Mouse (Mus musculus) neural tube, embryonic 13.5 days (tissue): ENCODE measurements around the gene Zfp775. TPM values are rescaled to one million over a fixed set of nuclear protein-coding genes. Genes with fewer than 3 reads are reported as not detected.

Experiments
- ATAC-seq: fragments of 200-750 bp; cut with Nextera tagmentation; 2 replicates; pipeline ENCODE4 v1.8.0; 2017; ENCODE audit warnings: low read depth, mild to moderate bottlenecking, moderate TSS enrichment, moderate library complexity
- H3K27ac ChIP-seq: fragments of 300-500 bp; sonication (generic); replicated peaks from 2 replicates; pipeline ENCODE4 v1.5.1; 2015; ENCODE audit warnings: moderate library complexity, mild to moderate bottlenecking, inconsistent platforms
- H3K27me3 ChIP-seq: fragments of 300-500 bp; sonication (generic); 2 replicates; pipeline ENCODE4 v1.6.1; 2015; ENCODE audit warnings: mild to moderate bottlenecking, inconsistent platforms
- H3K36me3 ChIP-seq: fragments of 300-500 bp; sonication (generic); 2 replicates; pipeline ENCODE4 v1.6.1; 2015; ENCODE audit warnings: mild to moderate bottlenecking, inconsistent platforms
- H3K4me1 ChIP-seq: fragments of 300-500 bp; sonication (generic); replicated peaks from 2 replicates; pipeline ENCODE4 v1.6.1; 2015; ENCODE audit warnings: inconsistent platforms
- H3K4me2 ChIP-seq: fragments of 300-500 bp; sonication (generic); 2 replicates; pipeline ENCODE4 v1.6.1; 2015; ENCODE audit warnings: inconsistent platforms, mild to moderate bottlenecking, moderate library complexity
- H3K4me3 ChIP-seq: fragments of 300-500 bp; sonication (generic); 2 replicates; pipeline ENCODE4 v1.5.1; 2015; ENCODE audit warnings: mild to moderate bottlenecking, inconsistent platforms
- H3K9ac ChIP-seq: fragments of 300-500 bp; sonication (generic); 2 replicates; pipeline ENCODE4 v1.6.1; 2015; ENCODE audit warnings: moderate library complexity, mild to moderate bottlenecking, inconsistent platforms
- H3K9me3 ChIP-seq: fragments of 300-500 bp; sonication (generic); 2 replicates; pipeline ENCODE4 v1.6.1; 2016; ENCODE audit warnings: inconsistent platforms
- WGBS: fragments of 180-500 bp; shearing (Covaris S2); methylation state at CpG from one replicate; pipeline ENCODE4 v1.1.7; 2015; 5-methylcytosine and 5-hydroxymethylcytosine counted together
- polyA plus RNA-seq: library from polyadenylated mRNA; unstranded; fragments of >200 nt; fragmentation: Nextera tagmentation; extraction: Ambion mirVana; gene quantifications from 2 replicates; pipeline ENCODE4 v1.2.1, GENCODE M21; 2015

Gene Zfp775
- polyA plus RNA-seq, 1 experiment from 2014 or later = 15.7 TPM

GRCm38 (mm10) chr6:48591871-48592270 is 10.0 kb upstream of the Zfp775 start:
- WGBS = 92% methylated on average over 6 of the region's 6 CpGs
- no peak for ATAC-seq
- peaks cover 17% of the 10 kb centered on the region for H3K36me3 ChIP-seq
- peaks cover 15% of the 10 kb centered on the region for H3K9me3 ChIP-seq
- H3K4me2 ChIP-seq = no peak overlapping the region
- H3K4me3 ChIP-seq = no peak overlapping the region
- H3K9ac ChIP-seq = no peak overlapping the region
- peaks cover 22% of the 10 kb centered on the region for H3K4me1 ChIP-seq
- H3K27ac ChIP-seq = no peak overlapping the region
- H3K27me3 ChIP-seq = no peaks in the 10 kb centered on the region

GRCm38 (mm10) chr6:48593158-48594042 is 8.5 kb upstream of the Zfp775 start, which contains the start of the genes Repin1 and Gm44965:
Repin1 (plus strand) TSS chr6:48593883.
Gm44965 (plus strand) TSS chr6:48593941.
- Histone ChIP-seq H3K4me1 (peaks cover 22% of the 10 kb centered on the region), H3K36me3 (peaks cover 33% of the 10 kb centered on the region), H3K27ac (peak within 1 kb of the TSS; percentile 95), H3K4me3 (peak within 1 kb of the TSS; percentile 75), H3K9ac (peak within 1 kb of the TSS; percentile 90), H3K27me3 (no peaks in the 10 kb centered on the region), H3K4me2 (peak within 1 kb of the TSS; percentile 86), H3K9me3 (peaks cover 29% of the 10 kb centered on the region)
- WGBS = 4% methylated on average over 45 of the region's 45 CpGs
- peak; percentile 94 for ATAC-seq

- Histone ChIP-seq H3K9ac (peak overlapping the region; percentile 90), H3K4me1 (peaks cover 22% of the 10 kb centered on the region), H3K27ac (peak overlapping the region; percentile 95), H3K27me3 (no peaks in the 10 kb centered on the region), H3K36me3 (peaks cover 40% of the 10 kb centered on the region), H3K9me3 (peaks cover 29% of the 10 kb centered on the region), H3K4me2 (peak overlapping the region; percentile 86), H3K4me3 (peak overlapping the region; percentile 75)
- ATAC-seq = peak; percentile 85
- under 1% methylated on average over 41 of the region's 41 CpGs for WGBS
Observed at GRCm38 (mm10) chr6:48594043-48594738, 7.7 kb upstream of the Zfp775 start.

GRCm38 (mm10) chr6:48595278-48595677 is 6.6 kb upstream of the Zfp775 start:
- peak overlapping the region; percentile 90 for H3K9ac ChIP-seq

GRCm38 (mm10) chr6:48596545-48597232 is 5.2 kb upstream of the Zfp775 start:
- Histone ChIP-seq H3K36me3 (peaks cover 51% of the 10 kb centered on the region), H3K4me1 (peaks cover 33% of the 10 kb centered on the region), H3K27ac (no peak overlapping the region), H3K4me2 (no peak overlapping the region), H3K4me3 (no peak overlapping the region), H3K9ac (no peak overlapping the region), H3K27me3 (no peaks in the 10 kb centered on the region), H3K9me3 (peaks cover 29% of the 10 kb centered on the region)
- WGBS = 97% methylated on average over 45 of the region's 45 CpGs
- ATAC-seq = no peak

More at GRCm38 (mm10) chr6:48595278-48595677, 6.6 kb upstream of the Zfp775 start:
- WGBS = 79% methylated on average over 1 of the region's 1 CpGs
- Histone ChIP-seq H3K27me3 (no peaks in the 10 kb centered on the region), H3K36me3 (peaks cover 51% of the 10 kb centered on the region), H3K9me3 (peaks cover 29% of the 10 kb centered on the region), H3K4me3 (peak overlapping the region; percentile 75), H3K27ac (0 out of 2 replicates have a peak overlapping the region, but pooled peaks have one; percentile 95), H3K4me1 (peaks cover 22% of the 10 kb centered on the region), H3K4me2 (peak overlapping the region; percentile 86)
- no peak for ATAC-seq

- Histone ChIP-seq H3K27ac (no peak overlapping the region), H3K4me2 (no peak overlapping the region), H3K27me3 (no peaks in the 10 kb centered on the region), H3K36me3 (peaks cover 51% of the 10 kb centered on the region), H3K4me3 (no peak overlapping the region), H3K9me3 (peaks cover 29% of the 10 kb centered on the region), H3K9ac (no peak overlapping the region), H3K4me1 (peaks cover 33% of the 10 kb centered on the region)
- no peak for ATAC-seq
- WGBS = 97% methylated on average over 27 of the region's 27 CpGs
Observed at GRCm38 (mm10) chr6:48597233-48597625, 4.6 kb upstream of the Zfp775 start.

- H3K9me3 ChIP-seq = peaks cover 27% of the 10 kb centered on the region
- H3K27me3 ChIP-seq = no peaks in the 10 kb centered on the region
- 88% methylated on average over 1 of the region's 1 CpGs for WGBS
- H3K36me3 ChIP-seq = peaks cover 47% of the 10 kb centered on the region
- H3K4me1 ChIP-seq = peaks cover 28% of the 10 kb centered on the region
- H3K4me2 ChIP-seq = 0 out of 2 replicates have a peak overlapping the region, but pooled peaks have one; percentile 88
- ATAC-seq = no peak
- no peak overlapping the region for H3K4me3 ChIP-seq
- H3K9ac ChIP-seq = peak overlapping the region; percentile 97; the same call in 1 of the 2 replicates
- H3K27ac ChIP-seq = peak overlapping the region; percentile 92
Observed at GRCm38 (mm10) chr6:48600594-48600993, 1.3 kb upstream of the Zfp775 start.

GRCm38 (mm10) chr6:48602080-48602741 is 348 bp downstream of the Zfp775 start:
- H3K9ac ChIP-seq = peak overlapping the region; percentile 97
- H3K9me3 ChIP-seq = peaks cover 11% of the 10 kb centered on the region
- H3K4me2 ChIP-seq = peak overlapping the region; percentile 88
- peaks cover 31% of the 10 kb centered on the region for H3K36me3 ChIP-seq
- peaks cover 28% of the 10 kb centered on the region for H3K4me1 ChIP-seq
- peak; percentile 84 for ATAC-seq
- H3K4me3 ChIP-seq = peak overlapping the region; percentile 78
- peak overlapping the region; percentile 92 for H3K27ac ChIP-seq
- no peaks in the 10 kb centered on the region for H3K27me3 ChIP-seq
- under 1% methylated on average over 28 of the region's 28 CpGs for WGBS

- ATAC-seq = no peak
- Histone ChIP-seq H3K27me3 (no peaks in the 10 kb centered on the region), H3K4me2 (no peak overlapping the region), H3K27ac (no peak overlapping the region), H3K4me3 (no peak overlapping the region), H3K36me3 (peaks cover 11% of the 10 kb centered on the region), H3K4me1 (peaks cover 17% of the 10 kb centered on the region), H3K9ac (no peak overlapping the region), H3K9me3 (no peaks in the 10 kb centered on the region)
- WGBS = 60% methylated on average over 2 of the region's 2 CpGs
Observed at GRCm38 (mm10) chr6:48608124-48608523, 6.3 kb downstream of the Zfp775 start.

GRCm38 (mm10) chr6:48609512-48609911 is 7.6 kb downstream of the Zfp775 start:
- Histone ChIP-seq H3K27me3 (no peaks in the 10 kb centered on the region), H3K4me3 (no peak overlapping the region), H3K9ac (no peak overlapping the region), H3K4me2 (no peak overlapping the region), H3K27ac (no peak overlapping the region), H3K4me1 (peaks cover 9% of the 10 kb centered on the region; the same call in 1 of the 2 replicates), H3K36me3 (peaks cover 25% of the 10 kb centered on the region), H3K9me3 (no peaks in the 10 kb centered on the region)
- ATAC-seq = no peak
- 56% methylated on average over 7 of the region's 7 CpGs for WGBS

GRCm38 (mm10) chr6:48610657-48611056 is 8.8 kb downstream of the Zfp775 start:
- H3K4me3 ChIP-seq = no peak overlapping the region
- no peak overlapping the region for H3K9ac ChIP-seq
- ATAC-seq = no peak
- H3K36me3 ChIP-seq = peaks cover 35% of the 10 kb centered on the region
- WGBS = 79% methylated on average over 3 of the region's 3 CpGs
- H3K9me3 ChIP-seq = no peaks in the 10 kb centered on the region
- no peak overlapping the region for H3K27ac ChIP-seq
- H3K27me3 ChIP-seq = no peaks in the 10 kb centered on the region
- H3K4me2 ChIP-seq = no peak overlapping the region
- H3K4me1 ChIP-seq = peaks cover 9% of the 10 kb centered on the region; the same call in 1 of the 2 replicates
